Mouse (Mus musculus) c-Kit-negative CD71-positive TER-119-positive erythroid progenitor cells, embryonic 14.5 days (primary cell): ENCODE results near the gene Olfr1129.
"Not testable (repeated sequence)": the region's sequence is repeated elsewhere in the genome, so short reads cannot be mapped to it uniquely, and the experiment has no call there.

Experiments
- DNase-seq: peaks from one replicate; pipeline ENCODE4 v3.0.0-alpha.2; 2013; ENCODE audit warnings: low read depth, low spot score

The Olfr1129 gene

GRCm38 (mm10) chr2:87573602-87574001 is at the start of gene Olfr1129:
Gene Olfr1129, plus strand, starts transcription at chr2:87573902.
- DNase-seq: not testable (repeated sequence)

DNA sequence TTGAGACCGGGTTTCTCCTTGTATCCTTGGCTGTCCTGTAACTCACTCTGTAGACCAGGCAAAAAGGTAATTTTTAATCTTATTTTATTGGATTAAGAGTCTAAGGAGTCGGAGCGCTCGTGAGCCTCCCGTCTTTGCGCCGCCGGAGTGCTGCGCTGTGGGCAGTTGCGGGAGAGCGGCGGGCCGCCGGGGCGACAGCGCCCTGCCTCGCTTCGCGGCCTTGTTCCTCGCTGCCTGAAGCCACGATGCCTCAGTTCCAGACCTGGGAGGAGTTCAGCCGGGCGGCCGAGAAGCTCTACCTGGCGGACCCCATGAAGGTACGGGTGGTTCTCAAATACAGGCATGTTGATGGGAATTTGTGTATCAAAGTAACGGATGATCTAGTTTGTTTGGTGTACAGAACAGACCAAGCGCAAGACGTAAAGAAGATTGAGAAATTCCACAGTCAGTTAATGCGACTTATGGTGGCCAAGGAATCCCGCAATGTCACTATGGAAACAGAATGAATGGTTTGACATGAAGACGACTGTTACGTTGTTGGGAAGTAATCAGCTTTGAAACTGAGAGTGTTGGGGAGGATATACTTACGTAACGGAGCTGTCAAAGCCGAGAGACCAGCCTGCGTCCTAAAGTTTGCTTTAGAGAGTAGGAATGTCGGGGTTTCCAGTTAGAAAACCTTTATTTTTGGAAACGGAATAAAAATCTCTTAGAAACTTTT is 47.6 kb upstream of the Olfr1129 start:
- DNase-seq: not testable (repeated sequence)

DNA sequence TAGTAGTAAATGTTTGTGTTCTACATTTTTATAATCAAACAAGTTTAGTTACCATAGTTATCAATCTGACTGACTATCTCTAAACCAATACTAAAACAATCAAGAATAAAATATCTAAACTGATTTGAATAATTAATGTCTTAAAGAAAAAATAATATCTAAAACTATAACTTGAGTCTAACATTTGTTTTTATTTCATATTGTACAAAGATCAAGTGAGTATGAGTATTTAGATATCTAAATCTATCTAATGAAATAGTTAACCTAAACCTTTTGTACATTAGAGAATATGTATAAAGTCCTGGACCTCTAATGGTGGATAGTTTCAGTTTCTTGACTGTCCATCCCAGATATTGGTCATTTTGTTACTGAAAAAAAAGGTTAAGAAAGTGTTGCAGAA is 42.2 kb upstream of the Olfr1129 start, which contains the start of gene Olfr153:
TSS of gene Olfr153 (plus strand) at position 301 of the 400 bp plus-strand sequence.
- no peak for DNase-seq

DNA sequence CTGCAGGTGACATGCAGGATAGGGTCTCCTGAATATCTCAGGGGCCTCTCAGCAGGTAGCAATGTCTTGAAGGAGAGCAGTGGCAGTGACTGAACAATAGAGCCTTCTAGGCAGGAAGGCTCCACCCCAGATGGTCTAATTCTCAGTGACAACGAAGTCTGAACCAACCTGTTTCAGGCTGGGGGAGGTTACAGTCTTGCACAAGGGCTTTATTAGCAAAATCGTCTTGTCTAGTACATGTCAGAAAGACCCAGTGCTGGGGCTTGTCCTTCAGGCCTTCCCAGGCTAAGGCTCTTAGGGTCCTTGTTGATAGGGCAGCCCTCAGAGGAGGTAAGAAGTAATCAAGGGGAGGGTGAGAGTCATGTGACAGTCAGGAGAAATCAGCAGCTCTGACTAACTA is 38.9 kb upstream of the Olfr1129 start:
- no peak for DNase-seq

DNA sequence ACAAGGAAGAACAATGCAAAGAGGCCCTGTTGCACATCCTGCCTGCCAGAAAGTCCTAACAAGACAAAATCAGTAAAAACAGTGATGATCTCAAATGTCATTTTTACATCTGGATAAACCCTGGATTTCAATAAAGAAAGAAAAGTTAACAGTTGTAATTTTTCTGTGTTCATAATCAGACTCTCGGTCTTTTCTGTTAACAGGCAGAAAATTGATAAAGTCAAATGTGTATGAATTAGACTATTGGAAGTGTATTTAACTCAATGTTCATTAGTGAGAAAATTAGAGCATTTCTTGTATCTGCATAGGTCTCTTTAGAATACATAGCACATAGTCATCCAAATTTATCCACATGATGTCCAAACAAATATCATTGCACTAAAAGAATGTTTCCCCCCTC is 28.3 kb upstream of the Olfr1129 start, which contains the start of gene Olfr1128:
TSS of gene Olfr1128 (minus strand) at position 101 of the 400 bp plus-strand sequence.
- DNase-seq: no peak

GRCm38 (mm10) chr2:87605912-87606311 is 32.2 kb downstream of the Olfr1129 start, which contains the start of gene Olfr1130:
Gene Olfr1130, plus strand, starts transcription at chr2:87606212.
- DNase-seq: not testable (repeated sequence)

GRCm38 (mm10) chr2:87626804-87627203 is 53.1 kb downstream of the Olfr1129 start, which contains the start of gene Olfr1131:
Gene Olfr1131, plus strand, starts transcription at chr2:87627104.
- no peak for DNase-seq
